Mouse (Mus musculus) C2C12 (cell line): ENCODE measurements at regions not wholly inside any gene's neighbourhood (a gene's known extent, or its start where the extent isn't known, plus 50 kb on each side); places are given as distances from the start of the nearest gene placed in this dataset.

Source experiments
- MYOD1 ChIP-seq: IDR thresholded peaks from one replicate; pipeline ENCODE4 v1.6.1; 2011; ENCODE audit warnings: low read depth; ENCODE audit not compliant: control insufficient read depth, insufficient read length
- USF1 ChIP-seq: IDR thresholded peaks from one replicate; pipeline ENCODE4 v1.6.1; 2011; ENCODE audit warnings: low read depth, mild to moderate bottlenecking, control low read depth, moderate library complexity

GRCm38 (mm10) chr7:69097587-69098095 is 348.6 kb upstream of the Arrdc4 start:
- no peak for TF ChIP-seq USF1
- TF ChIP-seq MYOD1 = no peak
